Mouse (Mus musculus) spleen, adult 2 months (tissue): ENCODE measurements around the gene 5730596B20Rik.

Experiments used
- CTCF ChIP-seq: fragments of 200-500 bp; IDR thresholded peaks from 2 replicates; pipeline ENCODE4 v1.5.1; 2011; ENCODE audit warnings: mild to moderate bottlenecking, inconsistent platforms; ENCODE audit not compliant: insufficient read depth, insufficient read length, insufficient replicate concordance; ENCODE audit errors: extremely low read depth
- POLR2A ChIP-seq: fragments of 200-500 bp; IDR thresholded peaks from 2 replicates; pipeline ENCODE4 v1.6.1; 2011; ENCODE audit warnings: low read depth, low read length, inconsistent platforms

DNA sequence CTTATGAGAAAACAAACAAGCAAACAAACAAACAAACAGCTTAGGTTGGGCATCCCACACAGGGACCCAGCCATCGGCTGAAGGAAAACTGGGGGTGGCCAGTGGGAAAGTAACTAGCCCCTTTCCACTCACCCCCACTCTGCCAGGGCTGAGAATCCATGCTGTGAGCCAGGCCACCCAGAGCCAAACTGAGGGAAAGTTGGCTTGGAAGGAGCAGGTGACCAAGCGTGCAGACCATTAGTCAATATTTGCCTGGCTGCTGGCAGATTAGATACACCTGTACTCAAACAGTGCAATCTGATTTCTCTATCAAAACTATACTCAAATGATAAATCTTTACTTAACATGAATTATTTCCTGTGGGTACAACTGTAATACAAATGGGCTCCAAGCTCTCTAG, 4.7 kb downstream of the 5730596B20Rik start:
- no peak for TF ChIP-seq POLR2A
- TF ChIP-seq CTCF: no peak
